Mouse (Mus musculus) MEL (cell line): Measurements from ENCODE around the gene Smyd1. TPM values are rescaled to one million over a fixed set of nuclear protein-coding genes. Genes with fewer than 3 reads are reported as not detected.

ENCODE experiments used
- DNase-seq: peaks from one replicate; pipeline ENCODE4 v3.0.0; 2011; ENCODE audit warnings: low read depth, low spot score
- H3K27ac ChIP-seq: 2 replicates; pipeline ENCODE4 v1.5.1; 2012; ENCODE audit warnings: low read depth, mild to moderate bottlenecking, control low read depth, low read length, moderate library complexity; ENCODE audit not compliant: control insufficient read depth
- H3K27me3 ChIP-seq, 2 experiments: fragments of 150-350 bp in 1 of 2; sonication (generic) in 1 of 2; 2 replicates each; pipeline ENCODE4 v1.6.1; 2012; ENCODE audit warnings: low read length in 2 of 2, mild to moderate bottlenecking in 2 of 2, improper control_type of control experiment in 1 of 2, moderate library complexity in 1 of 2; ENCODE audit not compliant: insufficient read depth in 2 of 2, control insufficient read depth in 1 of 2
- H3K36me3 ChIP-seq, 2 experiments: 2 replicates each; pipeline ENCODE4 v1.6.1; 2012 to 2014; ENCODE audit warnings: low read length in 2 of 2, improper control_type of control experiment in 1 of 2, inconsistent platforms in 1 of 2, mild to moderate bottlenecking in 1 of 2; ENCODE audit not compliant: insufficient read depth in 2 of 2, control insufficient read depth in 1 of 2
- H3K4me1 ChIP-seq, 2 experiments: fragments of 150-350 bp in 1 of 2; sonication (generic) in 1 of 2; 2 replicates each; pipeline ENCODE4 v1.6.1; 2012; ENCODE audit warnings: low read length in 2 of 2, improper control_type of control experiment in 1 of 2, mild to moderate bottlenecking in 1 of 2; ENCODE audit not compliant: insufficient read depth in 2 of 2, control insufficient read depth in 1 of 2
- H3K4me3 ChIP-seq, 2 experiments: fragments of 150-350 bp in 1 of 2; sonication (generic) in 1 of 2; 2 replicates each; pipeline ENCODE4 v1.5.1; 2012; ENCODE audit warnings: low read depth in 2 of 2, low read length in 2 of 2, mild to moderate bottlenecking in 2 of 2, moderate library complexity in 2 of 2, control low read depth in 1 of 2, improper control_type of control experiment in 1 of 2; ENCODE audit not compliant: control insufficient read depth in 1 of 2, insufficient read depth in 1 of 2
- H3K79me2 ChIP-seq: 2 replicates; pipeline ENCODE4 v1.6.1; 2012; ENCODE audit warnings: mild to moderate bottlenecking, low read length, moderate library complexity; ENCODE audit not compliant: control insufficient read depth, poor library complexity, insufficient read depth
- H3K9ac ChIP-seq: 2 replicates; pipeline ENCODE4 v1.6.1; 2012; ENCODE audit warnings: low read depth, mild to moderate bottlenecking, control low read depth, low read length, moderate library complexity; ENCODE audit not compliant: control insufficient read depth, poor library complexity, severe bottlenecking
- H3K9me3 ChIP-seq: fragments of 150-350 bp; sonication (generic); replicated peaks from 2 replicates; pipeline ENCODE4 v1.6.1; 2012; ENCODE audit warnings: mild to moderate bottlenecking, low read length, improper control_type of control experiment, moderate library complexity; ENCODE audit not compliant: insufficient read depth
- CHD1 ChIP-seq: IDR thresholded peaks from 2 replicates; pipeline ENCODE4 v1.6.1; 2012; ENCODE audit warnings: low read depth, mild to moderate bottlenecking, inconsistent platforms, low read length, improper control_type of control experiment
- CHD2 ChIP-seq: IDR thresholded peaks from 2 replicates; pipeline ENCODE4 v1.6.1; 2011; ENCODE audit warnings: low read length, improper control_type of control experiment
- CTCF ChIP-seq, 3 experiments: IDR thresholded peaks in 2 of 3; conservative IDR thresholded peaks in 1 of 3; 2 replicates each; pipeline ENCODE4 v1.5.1; 2011 to 2012; ENCODE audit warnings: low read length in 3 of 3, low read depth in 2 of 3, mild to moderate bottlenecking in 2 of 3, improper control_type of control experiment in 1 of 3, inconsistent platforms in 1 of 3, mixed read lengths in 1 of 3, moderate library complexity in 1 of 3; ENCODE audit not compliant: control insufficient read depth in 1 of 3, insufficient read depth in 1 of 3, poor library complexity in 1 of 3, severe bottlenecking in 1 of 3
- GATA1 ChIP-seq: IDR thresholded peaks from 2 replicates; pipeline ENCODE4 v1.6.1; 2011; ENCODE audit warnings: low read depth, low read length, improper control_type of control experiment
- HCFC1 ChIP-seq: IDR thresholded peaks from 2 replicates; pipeline ENCODE4 v1.6.1; 2012; ENCODE audit warnings: low read depth, mild to moderate bottlenecking, inconsistent platforms, low read length, improper control_type of control experiment, moderate library complexity
- JUND ChIP-seq: IDR thresholded peaks from 2 replicates; pipeline ENCODE4 v1.6.1; 2011; ENCODE audit warnings: low read depth, mild to moderate bottlenecking, improper control_type of control experiment, low read length
- MAFK ChIP-seq: IDR thresholded peaks from 2 replicates; pipeline ENCODE4 v1.6.1; 2011; ENCODE audit warnings: low read depth, mild to moderate bottlenecking, low read length, improper control_type of control experiment, borderline replicate concordance
- MAX ChIP-seq: IDR thresholded peaks from 2 replicates; pipeline ENCODE4 v1.6.1; 2011; ENCODE audit warnings: low read length, improper control_type of control experiment
- MAZ ChIP-seq: IDR thresholded peaks from 2 replicates; pipeline ENCODE4 v1.6.1; 2012; ENCODE audit warnings: low read depth, mild to moderate bottlenecking, inconsistent platforms, low read length, improper control_type of control experiment
- MYB ChIP-seq: IDR thresholded peaks from 2 replicates; pipeline ENCODE4 v1.6.1; 2011; ENCODE audit warnings: mild to moderate bottlenecking, low read depth, low read length, improper control_type of control experiment
- MYC ChIP-seq: IDR thresholded peaks from 2 replicates; pipeline ENCODE4 v1.6.1; 2011; ENCODE audit warnings: low read depth, mild to moderate bottlenecking, low read length, improper control_type of control experiment, moderate library complexity
- RAD21 ChIP-seq: IDR thresholded peaks from 2 replicates; pipeline ENCODE4 v1.6.1; 2011; ENCODE audit warnings: mild to moderate bottlenecking, low read depth, low read length, improper control_type of control experiment
- SIN3A ChIP-seq: IDR thresholded peaks from 2 replicates; pipeline ENCODE4 v1.6.1; 2012; ENCODE audit warnings: low read length, improper control_type of control experiment, inconsistent platforms
- SMC3 ChIP-seq: IDR thresholded peaks from 2 replicates; pipeline ENCODE4 v1.6.1; 2011; ENCODE audit warnings: low read depth, low read length, improper control_type of control experiment
- TBP ChIP-seq: IDR thresholded peaks from 2 replicates; pipeline ENCODE4 v1.8.0; 2011; ENCODE audit warnings: low read depth, low read length, improper control_type of control experiment
- TCF12 ChIP-seq: IDR thresholded peaks from 2 replicates; pipeline ENCODE4 v1.6.1; 2014; ENCODE audit warnings: low read depth, mild to moderate bottlenecking, inconsistent platforms, low read length, improper control_type of control experiment, moderate library complexity
- USF1 ChIP-seq: IDR thresholded peaks from 2 replicates; pipeline ENCODE4 v1.6.1; 2014; ENCODE audit warnings: low read depth, mild to moderate bottlenecking, inconsistent platforms, low read length, improper control_type of control experiment, moderate library complexity
- ZMIZ1 ChIP-seq: IDR thresholded peaks from 2 replicates; pipeline ENCODE4 v1.6.1; 2012; ENCODE audit warnings: low read depth, mild to moderate bottlenecking, inconsistent platforms, low read length, improper control_type of control experiment, moderate library complexity
- ZNF384 ChIP-seq: IDR thresholded peaks from 2 replicates; pipeline ENCODE4 v1.6.1; 2012; ENCODE audit warnings: low read depth, mild to moderate bottlenecking, inconsistent platforms, low read length, improper control_type of control experiment
- polyA plus RNA-seq, 2 experiments: library from polyadenylated mRNA; stranded (reverse) in 1 of 2; unstranded in 1 of 2; fragments of >175 nt in 1 of 2; fragments of >200 nt in 1 of 2; gene quantifications; 2 replicates each; pipeline versions ENCODE4 v1.2.1 to v1.2.4; 2012; ENCODE audit warnings: low replicate concordance in 2 of 2, low read depth in 1 of 2; ENCODE audit not compliant: insufficient read length in 2 of 2, insufficient read depth in 1 of 2, missing spikeins in 1 of 2
- total RNA-seq: library from RNA; depleted of rRNA; stranded (reverse); fragments of 300-350 nt; gene quantifications from 2 replicates; pipeline ENCODE4 v1.2.3, GENCODE M21; 2012

The Smyd1 gene
- total and polyA plus RNA-seq, 3 experiments: 0.19 TPM; not detected in 2

GRCm38 (mm10) chr6:71196107-71196506 lies 125.9 kb downstream of the Smyd1 start:
- H3K4me3 ChIP-seq: no peak overlapping the region
- TF ChIP-seq RAD21: no peak
- no peak for TF ChIP-seq GATA1
- TF ChIP-seq JUND: no peak

GRCm38 (mm10) chr6:71193151-71193740 lies 128.8 kb downstream of the Smyd1 start:
- H3K27ac ChIP-seq: no peak overlapping the region

More at GRCm38 (mm10) chr6:71196107-71196506, 125.9 kb downstream of the Smyd1 start:
- H3K9ac ChIP-seq: no peak overlapping the region
- H3K79me2 ChIP-seq: no peaks in the 10 kb centered on the region
- no peak overlapping the region for H3K27ac ChIP-seq
- H3K36me3 ChIP-seq: no peaks in the 10 kb centered on the region
- no peaks in the 10 kb centered on the region for H3K9me3 ChIP-seq
- no peak for DNase-seq
- peaks cover 0 to 1% of the 10 kb centered on the region in 2 experiments; a peak in 1 of 4 replicates for H3K27me3 ChIP-seq
- H3K4me1 ChIP-seq: peaks cover 0 to 4% of the 10 kb centered on the region in 2 experiments; a peak in 1 of 4 replicates

GRCm38 (mm10) chr6:71190501-71190900 lies 131.5 kb downstream of the Smyd1 start:
- TF ChIP-seq CHD1: no peak
- TF ChIP-seq MAZ: no peak
- TF ChIP-seq ZMIZ1: no peak
- TF ChIP-seq ZNF384: no peak
- no peak for TF ChIP-seq RAD21
- TF ChIP-seq TCF12: no peak
- TF ChIP-seq USF1: no peak
- no peak for TF ChIP-seq MAX
- TF ChIP-seq SIN3A: no peak
- no peak for TF ChIP-seq HCFC1
- TF ChIP-seq, all 39 proteins: peak for 0
- H3K36me3 ChIP-seq: no peaks in the 10 kb centered on the region
- DNase-seq: no peak

More at GRCm38 (mm10) chr6:71193151-71193740, 128.8 kb downstream of the Smyd1 start:
- Histone ChIP-seq H3K9me3 (no peaks in the 10 kb centered on the region), H3K9ac (no peak overlapping the region), H3K27me3 (peaks cover 1 to 3% of the 10 kb centered on the region in 2 experiments; a peak in 3 of 4 replicates), H3K4me3 (no peak overlapping the region), H3K36me3 (no peaks in the 10 kb centered on the region), H3K79me2 (no peaks in the 10 kb centered on the region), H3K4me1 (peaks cover 0 to 1% of the 10 kb centered on the region in 2 experiments; a peak in 1 of 4 replicates)
- DNase-seq: no peak
- TF ChIP-seq CTCF (IDR thresholded peaks at IDR 0.05 in 2 of 3, conservative IDR thresholded peaks at IDR 0.05 in 1 of 3; ENCODE audit: control insufficient read depth in 1 of 3, insufficient read depth in 1 of 3, low read depth in 2 of 3, low read length in 3 of 3, poor library complexity in 1 of 3, severe bottlenecking in 1 of 3) (no peak), CHD2 (no peak), SMC3 (no peak), USF1 (no peak), HCFC1 (no peak), TBP (no peak), MYB (no peak), MYC (no peak), MAZ (no peak), MAFK (no peak)

More at GRCm38 (mm10) chr6:71190501-71190900, 131.5 kb downstream of the Smyd1 start:
- H3K27me3 ChIP-seq: peaks cover 2 to 4% of the 10 kb centered on the region in 2 experiments; a peak in 3 of 4 replicates
- H3K9ac ChIP-seq: no peak overlapping the region
- no peaks in the 10 kb centered on the region for H3K79me2 ChIP-seq
- H3K27ac ChIP-seq: no peak overlapping the region
- H3K9me3 ChIP-seq: no peaks in the 10 kb centered on the region
- no peaks in the 10 kb centered on the region for H3K4me1 ChIP-seq
- H3K4me3 ChIP-seq: no peak overlapping the region
